Mouse (Mus musculus) neural tube, embryonic 11.5 days (tissue): ENCODE measurements around the gene Coq8b. TPM values are rescaled to one million over a fixed set of nuclear protein-coding genes. Genes with fewer than 3 reads are reported as not detected.

ENCODE experiments used
- ATAC-seq: fragments of 200-750 bp; cut with Nextera tagmentation; 2 replicates; pipeline ENCODE4 v1.8.0; 2017; ENCODE audit warnings: moderate number of reproducible peaks, mild to moderate bottlenecking, moderate TSS enrichment, moderate library complexity; ENCODE audit not compliant: insufficient read depth, low FRiP score, low TSS enrichment
- DNase-seq: peaks from one replicate; pipeline ENCODE4 v3.0.0-alpha.2; 2015; ENCODE audit warnings: low spot score
- H3K27ac ChIP-seq: fragments of 300-500 bp; sonication (generic); 2 replicates; pipeline ENCODE4 v1.5.1; 2014; ENCODE audit warnings: low read depth, mild to moderate bottlenecking, low read length
- H3K27me3 ChIP-seq: fragments of 300-500 bp; sonication (generic); 2 replicates; pipeline ENCODE4 v1.6.1; 2014; ENCODE audit warnings: mild to moderate bottlenecking, low read length, mixed read lengths; ENCODE audit not compliant: control insufficient read depth, insufficient read depth
- H3K36me3 ChIP-seq: fragments of 300-500 bp; sonication (generic); 2 replicates; pipeline ENCODE4 v1.6.1; 2014; ENCODE audit warnings: mild to moderate bottlenecking, low read length, moderate library complexity, mixed read lengths; ENCODE audit not compliant: control insufficient read depth, insufficient read depth
- H3K4me1 ChIP-seq: fragments of 300-500 bp; sonication (generic); 2 replicates; pipeline ENCODE4 v1.6.1; 2014; ENCODE audit warnings: low read length, mixed read lengths; ENCODE audit not compliant: control insufficient read depth, insufficient read depth
- H3K4me2 ChIP-seq: fragments of 300-500 bp; sonication (generic); 2 replicates; pipeline ENCODE4 v1.6.1; 2014; ENCODE audit warnings: low read depth, mild to moderate bottlenecking, moderate library complexity
- H3K4me3 ChIP-seq: fragments of 300-500 bp; sonication (generic); 2 replicates; pipeline ENCODE4 v1.5.1; 2014; ENCODE audit warnings: low read depth, low read length
- H3K9ac ChIP-seq: fragments of 300-500 bp; sonication (generic); 2 replicates; pipeline ENCODE4 v1.6.1; 2014; ENCODE audit warnings: mild to moderate bottlenecking, low read length
- H3K9me3 ChIP-seq: fragments of 300-500 bp; sonication (generic); 2 replicates; pipeline ENCODE4 v1.6.1; 2016; ENCODE audit warnings: low read length; ENCODE audit not compliant: control insufficient read depth
- WGBS: fragments of 180-500 bp; shearing (Covaris S2); extraction: QIAGEN DNeasy Blood & Tissue Kit; methylation state at CpG from one replicate; pipeline ENCODE4 v1.1.7; 2014; 5-methylcytosine and 5-hydroxymethylcytosine counted together
- polyA plus RNA-seq: library from polyadenylated mRNA; unstranded; fragments of >200 nt; fragmentation: Nextera tagmentation; extraction: Ambion mirVana; gene quantifications from 2 replicates; pipeline ENCODE4 v1.2.1, GENCODE M21; 2014

The Coq8b gene
- polyA plus RNA-seq, 1 experiment from 2014 or later = 17.1 TPM

GRCm38 (mm10) chr7:27284865-27285697, 52.3 kb downstream of the Coq8b start:
- 2% methylated on average over 28 of the region's 28 CpGs for WGBS
- no peaks in the 10 kb centered on the region for H3K4me1 ChIP-seq
- peaks cover 4% of the 10 kb centered on the region for H3K36me3 ChIP-seq
- no peak overlapping the region for H3K4me3 ChIP-seq
- ATAC-seq = peak; percentile 53; the same call in 1 of the 2 replicates
- DNase-seq = peak; percentile 48
- H3K9me3 ChIP-seq = no peaks in the 10 kb centered on the region
- no peak overlapping the region for H3K9ac ChIP-seq
- H3K27me3 ChIP-seq = no peaks in the 10 kb centered on the region
- H3K27ac ChIP-seq = no peak overlapping the region
- H3K4me2 ChIP-seq = peak overlapping the region; percentile 30

GRCm38 (mm10) chr7:27285698-27286066, 52.9 kb downstream of the Coq8b start:
- H3K4me1 ChIP-seq = no peaks in the 10 kb centered on the region
- no peak overlapping the region for H3K27ac ChIP-seq
- peaks cover 4% of the 10 kb centered on the region for H3K36me3 ChIP-seq
- H3K9me3 ChIP-seq = no peaks in the 10 kb centered on the region
- no peak overlapping the region for H3K4me3 ChIP-seq
- DNase-seq = peak; percentile 73
- 5% methylated on average over 8 of the region's 8 CpGs for WGBS
- no peaks in the 10 kb centered on the region for H3K27me3 ChIP-seq
- peak overlapping the region; percentile 30 for H3K4me2 ChIP-seq
- ATAC-seq = peak; percentile 65
- no peak overlapping the region for H3K9ac ChIP-seq

GRCm38 (mm10) chr7:27288732-27289131, 55.9 kb downstream of the Coq8b start:
- no peak for DNase-seq
- no peak overlapping the region for H3K4me2 ChIP-seq
- no peaks in the 10 kb centered on the region for H3K36me3 ChIP-seq
- H3K27me3 ChIP-seq = no peaks in the 10 kb centered on the region
- no peak overlapping the region for H3K9ac ChIP-seq
- no peak for ATAC-seq
- no peak overlapping the region for H3K4me3 ChIP-seq
- H3K27ac ChIP-seq = no peak overlapping the region
- no peaks in the 10 kb centered on the region for H3K4me1 ChIP-seq
- 88% methylated on average over 7 of the region's 7 CpGs for WGBS
- no peaks in the 10 kb centered on the region for H3K9me3 ChIP-seq

GRCm38 (mm10) chr7:27290555-27290954, 57.7 kb downstream of the Coq8b start:
- no peaks in the 10 kb centered on the region for H3K27me3 ChIP-seq
- no peak overlapping the region for H3K4me3 ChIP-seq
- no peak overlapping the region for H3K27ac ChIP-seq
- H3K4me1 ChIP-seq = no peaks in the 10 kb centered on the region
- no peak overlapping the region for H3K4me2 ChIP-seq
- H3K36me3 ChIP-seq = no peaks in the 10 kb centered on the region
- H3K9me3 ChIP-seq = no peaks in the 10 kb centered on the region
- ATAC-seq = no peak
- H3K9ac ChIP-seq = no peak overlapping the region
- 55% methylated on average over 2 of the region's 2 CpGs for WGBS
- DNase-seq = no peak

- 70% methylated on average over 12 of the region's 12 CpGs for WGBS
- no peak for ATAC-seq
- DNase-seq = no peak
Observed at GRCm38 (mm10) chr7:27291795-27292466, 59.1 kb downstream of the Coq8b start.

GRCm38 (mm10) chr7:27295956-27296355, 63.1 kb downstream of the Coq8b start:
- ATAC-seq = no peak
- H3K36me3 ChIP-seq = no peaks in the 10 kb centered on the region

More at GRCm38 (mm10) chr7:27291795-27292466, 59.1 kb downstream of the Coq8b start:
- Histone ChIP-seq H3K4me2 (no peak overlapping the region), H3K36me3 (no peaks in the 10 kb centered on the region), H3K9me3 (no peaks in the 10 kb centered on the region), H3K27me3 (no peaks in the 10 kb centered on the region), H3K27ac (no peak overlapping the region), H3K4me3 (no peak overlapping the region), H3K9ac (no peak overlapping the region), H3K4me1 (no peaks in the 10 kb centered on the region)

GRCm38 (mm10) chr7:27296518-27296917, 63.7 kb downstream of the Coq8b start:
- DNase-seq = no peak
- Histone ChIP-seq H3K36me3 (no peaks in the 10 kb centered on the region), H3K4me3 (no peak overlapping the region), H3K9ac (no peak overlapping the region), H3K27me3 (no peaks in the 10 kb centered on the region), H3K4me2 (no peak overlapping the region), H3K9me3 (no peaks in the 10 kb centered on the region), H3K4me1 (no peaks in the 10 kb centered on the region), H3K27ac (no peak overlapping the region)
- no peak for ATAC-seq
- 91% methylated on average over 4 of the region's 4 CpGs for WGBS

More at GRCm38 (mm10) chr7:27295956-27296355, 63.1 kb downstream of the Coq8b start:
- Histone ChIP-seq H3K9ac (no peak overlapping the region), H3K27ac (no peak overlapping the region), H3K27me3 (no peaks in the 10 kb centered on the region), H3K4me1 (no peaks in the 10 kb centered on the region), H3K9me3 (no peaks in the 10 kb centered on the region), H3K4me2 (no peak overlapping the region), H3K4me3 (no peak overlapping the region)
- DNase-seq = no peak
- WGBS = 84% methylated on average over 4 of the region's 4 CpGs

GRCm38 (mm10) chr7:27298033-27298610, 65.3 kb downstream of the Coq8b start:
- ATAC-seq = no peak
- Histone ChIP-seq H3K9ac (no peak overlapping the region), H3K4me2 (no peak overlapping the region), H3K9me3 (no peaks in the 10 kb centered on the region), H3K36me3 (no peaks in the 10 kb centered on the region), H3K4me1 (no peaks in the 10 kb centered on the region), H3K27ac (no peak overlapping the region), H3K27me3 (no peaks in the 10 kb centered on the region), H3K4me3 (no peak overlapping the region)
- no peak for DNase-seq
- 84% methylated on average over 16 of the region's 16 CpGs for WGBS
